Mouse (Mus musculus) neural tube, embryonic 13.5 days (tissue): Measurements from ENCODE around the gene Zdhhc18. TPM values are rescaled to one million over a fixed set of nuclear protein-coding genes. Genes with fewer than 3 reads are reported as not detected.
A peak's percentile ranks its signal among the peaks of the same experiment; 100 is the strongest.

Experiments
- ATAC-seq: fragments of 200-750 bp; cut with Nextera tagmentation; 2 replicates; pipeline ENCODE4 v1.8.0; 2017; ENCODE audit warnings: low read depth, mild to moderate bottlenecking, moderate TSS enrichment, moderate library complexity
- H3K27ac ChIP-seq: fragments of 300-500 bp; sonication (generic); replicated peaks from 2 replicates; pipeline ENCODE4 v1.5.1; 2015; ENCODE audit warnings: moderate library complexity, mild to moderate bottlenecking, inconsistent platforms
- H3K27me3 ChIP-seq: fragments of 300-500 bp; sonication (generic); 2 replicates; pipeline ENCODE4 v1.6.1; 2015; ENCODE audit warnings: mild to moderate bottlenecking, inconsistent platforms
- H3K36me3 ChIP-seq: fragments of 300-500 bp; sonication (generic); 2 replicates; pipeline ENCODE4 v1.6.1; 2015; ENCODE audit warnings: mild to moderate bottlenecking, inconsistent platforms
- H3K4me1 ChIP-seq: fragments of 300-500 bp; sonication (generic); replicated peaks from 2 replicates; pipeline ENCODE4 v1.6.1; 2015; ENCODE audit warnings: inconsistent platforms
- H3K4me2 ChIP-seq: fragments of 300-500 bp; sonication (generic); 2 replicates; pipeline ENCODE4 v1.6.1; 2015; ENCODE audit warnings: inconsistent platforms, mild to moderate bottlenecking, moderate library complexity
- H3K4me3 ChIP-seq: fragments of 300-500 bp; sonication (generic); 2 replicates; pipeline ENCODE4 v1.5.1; 2015; ENCODE audit warnings: mild to moderate bottlenecking, inconsistent platforms
- H3K9ac ChIP-seq: fragments of 300-500 bp; sonication (generic); 2 replicates; pipeline ENCODE4 v1.6.1; 2015; ENCODE audit warnings: moderate library complexity, mild to moderate bottlenecking, inconsistent platforms
- H3K9me3 ChIP-seq: fragments of 300-500 bp; sonication (generic); 2 replicates; pipeline ENCODE4 v1.6.1; 2016; ENCODE audit warnings: inconsistent platforms
- WGBS: fragments of 180-500 bp; shearing (Covaris S2); methylation state at CpG from one replicate; pipeline ENCODE4 v1.1.7; 2015; 5-methylcytosine and 5-hydroxymethylcytosine counted together
- polyA plus RNA-seq: library from polyadenylated mRNA; unstranded; fragments of >200 nt; fragmentation: Nextera tagmentation; extraction: Ambion mirVana; gene quantifications from 2 replicates; pipeline ENCODE4 v1.2.1, GENCODE M21; 2015

Gene Zdhhc18
- polyA plus RNA-seq, 1 experiment from 2014 or later: 4.3 TPM

- Histone ChIP-seq H3K4me1 (0 out of 2 replicates have a peak, but pooled peaks cover 3% of the 10 kb centered on the region), H3K9ac (no peak overlapping the region), H3K27me3 (no peaks in the 10 kb centered on the region), H3K9me3 (no peaks in the 10 kb centered on the region), H3K36me3 (peaks cover 79% of the 10 kb centered on the region), H3K4me2 (no peak overlapping the region), H3K27ac (no peak overlapping the region), H3K4me3 (no peak overlapping the region)
- ATAC-seq: no peak
- WGBS: 94% methylated on average over 5 of the region's 5 CpGs
Observed at GRCm38 (mm10) chr4:133611815-133612214, 38.1 kb downstream of the Zdhhc18 start.

- ATAC-seq: no peak
Observed at GRCm38 (mm10) chr4:133609719-133610118, 40.2 kb downstream of the Zdhhc18 start.

GRCm38 (mm10) chr4:133607284-133607683, 42.7 kb downstream of the Zdhhc18 start:
- no peak overlapping the region for H3K9ac ChIP-seq
- no peak for ATAC-seq
- no peaks in the 10 kb centered on the region for H3K9me3 ChIP-seq
- H3K4me1 ChIP-seq: no peaks in the 10 kb centered on the region
- H3K36me3 ChIP-seq: peaks cover 78% of the 10 kb centered on the region
- H3K4me3 ChIP-seq: no peak overlapping the region
- H3K27ac ChIP-seq: no peak overlapping the region
- peaks cover 17% of the 10 kb centered on the region for H3K27me3 ChIP-seq
- 88% methylated on average over 10 of the region's 10 CpGs for WGBS
- H3K4me2 ChIP-seq: no peak overlapping the region

More at GRCm38 (mm10) chr4:133609719-133610118, 40.2 kb downstream of the Zdhhc18 start:
- Histone ChIP-seq H3K27ac (no peak overlapping the region), H3K9me3 (no peaks in the 10 kb centered on the region), H3K4me2 (no peak overlapping the region), H3K4me1 (0 out of 2 replicates have a peak, but pooled peaks cover 3% of the 10 kb centered on the region), H3K4me3 (no peak overlapping the region), H3K9ac (no peak overlapping the region), H3K27me3 (no peaks in the 10 kb centered on the region), H3K36me3 (peaks cover 89% of the 10 kb centered on the region)
- 23% methylated on average over 6 of the region's 6 CpGs for WGBS

- 58% methylated on average over 9 of the region's 9 CpGs for WGBS
- Histone ChIP-seq H3K27ac (no peak overlapping the region), H3K36me3 (peaks cover 61% of the 10 kb centered on the region), H3K4me3 (no peak overlapping the region), H3K9ac (no peak overlapping the region), H3K4me2 (no peak overlapping the region), H3K4me1 (0 out of 2 replicates have a peak, but pooled peaks cover 5% of the 10 kb centered on the region), H3K27me3 (peaks cover 36% of the 10 kb centered on the region), H3K9me3 (no peaks in the 10 kb centered on the region)
- ATAC-seq: no peak
Observed at GRCm38 (mm10) chr4:133605330-133605729, 44.6 kb downstream of the Zdhhc18 start.

- Histone ChIP-seq H3K9me3 (no peaks in the 10 kb centered on the region), H3K27me3 (peaks cover 40% of the 10 kb centered on the region), H3K9ac (no peak overlapping the region), H3K27ac (no peak overlapping the region), H3K4me1 (peaks cover 10% of the 10 kb centered on the region), H3K4me2 (no peak overlapping the region), H3K36me3 (peaks cover 57% of the 10 kb centered on the region), H3K4me3 (no peak overlapping the region)
- 66% methylated on average over 6 of the region's 6 CpGs for WGBS
- no peak for ATAC-seq
Observed at GRCm38 (mm10) chr4:133604856-133605255, 45.1 kb downstream of the Zdhhc18 start.

- no peak overlapping the region for H3K27ac ChIP-seq
- H3K36me3 ChIP-seq: peaks cover 52% of the 10 kb centered on the region
Observed at GRCm38 (mm10) chr4:133604175-133604574, 45.8 kb downstream of the Zdhhc18 start.

GRCm38 (mm10) chr4:133603056-133603455, 46.9 kb downstream of the Zdhhc18 start:
- Histone ChIP-seq H3K27me3 (peaks cover 58% of the 10 kb centered on the region), H3K9ac (no peak overlapping the region), H3K4me2 (no peak overlapping the region), H3K27ac (no peak overlapping the region), H3K4me3 (no peak overlapping the region), H3K9me3 (no peaks in the 10 kb centered on the region), H3K36me3 (peaks cover 43% of the 10 kb centered on the region), H3K4me1 (peaks cover 18% of the 10 kb centered on the region)
- WGBS: 90% methylated on average over 5 of the region's 5 CpGs
- ATAC-seq: no peak

More at GRCm38 (mm10) chr4:133604175-133604574, 45.8 kb downstream of the Zdhhc18 start:
- Histone ChIP-seq H3K4me2 (no peak overlapping the region), H3K27me3 (peaks cover 47% of the 10 kb centered on the region), H3K4me3 (no peak overlapping the region), H3K9me3 (no peaks in the 10 kb centered on the region), H3K9ac (no peak overlapping the region), H3K4me1 (peaks cover 16% of the 10 kb centered on the region)
- no peak for ATAC-seq
- WGBS: 88% methylated on average over 7 of the region's 7 CpGs

- Histone ChIP-seq H3K4me3 (no peak within 1 kb of the TSS), H3K27ac (no peak within 1 kb of the TSS), H3K27me3 (peaks cover 69% of the 10 kb centered on the region), H3K36me3 (peaks cover 32% of the 10 kb centered on the region), H3K9ac (no peak within 1 kb of the TSS), H3K4me1 (peaks cover 18% of the 10 kb centered on the region), H3K9me3 (no peaks in the 10 kb centered on the region), H3K4me2 (peak within 1 kb of the TSS; percentile 12; the same call in 1 of the 2 replicates)
- no peak for ATAC-seq
- under 1% methylated on average over 16 of the region's 16 CpGs for WGBS
Observed at GRCm38 (mm10) chr4:133601721-133602218, 48.2 kb downstream of the Zdhhc18 start, which contains the start of gene Sfn. Sfn (minus strand) TSS chr4:133602168.

GRCm38 (mm10) chr4:133600306-133600705, 49.6 kb downstream of the Zdhhc18 start:
- no peak overlapping the region for H3K9ac ChIP-seq
- 19% methylated on average over 9 of the region's 9 CpGs for WGBS

GRCm38 (mm10) chr4:133599571-133600073, 50.3 kb downstream of the Zdhhc18 start:
- Histone ChIP-seq H3K4me3 (peak overlapping the region; percentile 44), H3K36me3 (peaks cover 14% of the 10 kb centered on the region), H3K9me3 (no peaks in the 10 kb centered on the region), H3K4me2 (peak overlapping the region; percentile 67), H3K27ac (no peak overlapping the region), H3K27me3 (peaks cover 69% of the 10 kb centered on the region), H3K9ac (peak overlapping the region; percentile 61), H3K4me1 (peaks cover 18% of the 10 kb centered on the region)
- peak; percentile 94 for ATAC-seq
- under 1% methylated on average over 50 of the region's 50 CpGs for WGBS

More at GRCm38 (mm10) chr4:133600306-133600705, 49.6 kb downstream of the Zdhhc18 start:
- Histone ChIP-seq H3K4me2 (peak overlapping the region; percentile 67), H3K4me3 (peak overlapping the region; percentile 44), H3K36me3 (peaks cover 17% of the 10 kb centered on the region), H3K9me3 (no peaks in the 10 kb centered on the region), H3K27me3 (peaks cover 69% of the 10 kb centered on the region), H3K4me1 (peaks cover 18% of the 10 kb centered on the region), H3K27ac (no peak overlapping the region)
- ATAC-seq: no peak

- H3K4me3 ChIP-seq: peak overlapping the region; percentile 44
- ATAC-seq: no peak
- no peaks in the 10 kb centered on the region for H3K9me3 ChIP-seq
- peaks cover 18% of the 10 kb centered on the region for H3K4me1 ChIP-seq
- H3K27ac ChIP-seq: no peak overlapping the region
- peaks cover 11% of the 10 kb centered on the region for H3K36me3 ChIP-seq
- peaks cover 69% of the 10 kb centered on the region for H3K27me3 ChIP-seq
- H3K9ac ChIP-seq: peak overlapping the region; percentile 61
- H3K4me2 ChIP-seq: peak overlapping the region; percentile 67
- 29% methylated on average over 7 of the region's 7 CpGs for WGBS
Observed at GRCm38 (mm10) chr4:133599116-133599515, 50.8 kb downstream of the Zdhhc18 start.

- ATAC-seq: no peak
- Histone ChIP-seq H3K9me3 (no peaks in the 10 kb centered on the region), H3K4me1 (peaks cover 18% of the 10 kb centered on the region), H3K27me3 (peaks cover 65% of the 10 kb centered on the region), H3K27ac (no peak overlapping the region), H3K36me3 (peaks cover 6% of the 10 kb centered on the region; the same call in 1 of the 2 replicates), H3K4me2 (no peak overlapping the region), H3K4me3 (no peak overlapping the region), H3K9ac (no peak overlapping the region)
- WGBS: 54% methylated on average over 4 of the region's 4 CpGs
Observed at GRCm38 (mm10) chr4:133598616-133599015, 51.3 kb downstream of the Zdhhc18 start.
